Mouse (Mus musculus) liver, embryonic 14.5 days (tissue): ENCODE results near the gene Cpa1. TPM values are rescaled to one million over a fixed set of nuclear protein-coding genes. Genes with fewer than 3 reads are reported as not detected.

Experiments used
- ATAC-seq: fragments of 200-750 bp; cut with Nextera tagmentation; 2 replicates; pipeline ENCODE4 v1.8.0; 2017; ENCODE audit warnings: moderate number of reproducible peaks, mild to moderate bottlenecking, moderate library complexity; ENCODE audit not compliant: insufficient read depth
- DNase-seq, 3 experiments: peaks; one replicate each; pipeline ENCODE4 v3.0.0-alpha.2; 2012 to 2013; ENCODE audit warnings: low read depth in 3 of 3, low spot score in 3 of 3
- H3K27ac ChIP-seq: fragments of 300-500 bp; sonication (generic); 2 replicates; pipeline ENCODE4 v1.5.1; 2014; ENCODE audit warnings: moderate library complexity, mild to moderate bottlenecking, control low read depth, inconsistent platforms
- H3K27me3 ChIP-seq: fragments of 300-500 bp; sonication (generic); 2 replicates; pipeline ENCODE4 v1.6.1; 2014; ENCODE audit warnings: mild to moderate bottlenecking, low read length, moderate library complexity; ENCODE audit not compliant: control insufficient read depth, insufficient read depth
- H3K36me3 ChIP-seq: fragments of 300-500 bp; sonication (generic); replicated peaks from 2 replicates; pipeline ENCODE4 v1.6.1; 2014; ENCODE audit warnings: low read depth; ENCODE audit not compliant: control insufficient read depth, insufficient read depth
- H3K4me1 ChIP-seq, 2 experiments: fragments of 200-500 bp in 1 of 2; fragments of 300-500 bp in 1 of 2; sonication (generic) in 1 of 2; replicated peaks; 2 replicates each; pipeline ENCODE4 v1.6.1; 2012 to 2014; ENCODE audit warnings: antibody characterized with exemption in 1 of 2, inconsistent platforms in 1 of 2, low read length in 1 of 2; ENCODE audit not compliant: control insufficient read depth in 2 of 2, insufficient read depth in 2 of 2
- H3K4me2 ChIP-seq: fragments of 300-500 bp; sonication (generic); 2 replicates; pipeline ENCODE4 v1.6.1; 2014; ENCODE audit warnings: low read depth, mild to moderate bottlenecking, control low read depth, moderate library complexity
- H3K4me3 ChIP-seq, 2 experiments: fragments of 200-500 bp in 1 of 2; fragments of 300-500 bp in 1 of 2; sonication (generic) in 1 of 2; 2 replicates each; pipeline ENCODE4 v1.5.1; 2012 to 2014; ENCODE audit warnings: low read depth in 2 of 2, low read length in 2 of 2, mild to moderate bottlenecking in 2 of 2, control low read depth in 1 of 2, inconsistent platforms in 1 of 2, moderate library complexity in 1 of 2; ENCODE audit not compliant: insufficient read depth in 1 of 2
- H3K9ac ChIP-seq: fragments of 300-500 bp; sonication (generic); replicated peaks from 2 replicates; pipeline ENCODE4 v1.6.1; 2014; ENCODE audit warnings: mild to moderate bottlenecking, control low read depth, moderate library complexity
- H3K9me3 ChIP-seq: fragments of 300-500 bp; sonication (generic); 2 replicates; pipeline ENCODE4 v1.6.1; 2016; ENCODE audit warnings: low read length, mixed read lengths; ENCODE audit not compliant: control insufficient read depth
- CTCF ChIP-seq: IDR thresholded peaks from 2 replicates; pipeline ENCODE4 v1.5.1; 2016; ENCODE audit warnings: antibody characterized with exemption, low read depth, control low read depth
- EP300 ChIP-seq: IDR thresholded peaks from 2 replicates; pipeline ENCODE4 v1.6.1; 2016; ENCODE audit warnings: antibody characterized with exemption, low read depth
- WGBS: fragments of 180-500 bp; shearing (Covaris S2); extraction: QIAGEN DNeasy Blood & Tissue Kit; methylation state at CpG from one replicate; pipeline ENCODE4 v1.1.7; 2014; ENCODE audit not compliant: insufficient replicate concordance; 5-methylcytosine and 5-hydroxymethylcytosine counted together
- polyA plus RNA-seq, 2 experiments: library from polyadenylated mRNA; depleted of rRNA in 1 of 2; stranded (reverse) in 1 of 2; unstranded in 1 of 2; fragments of >200 nt; fragmentation: Nextera tagmentation in 1 of 2; extraction: Ambion mirVana in 1 of 2; gene quantifications; 2 replicates each; pipeline versions ENCODE4 v1.2.1 to v1.2.3; 2012 to 2014

Gene Cpa1
- polyA plus RNA-seq, 2 experiments: 1.4 to 1.5 TPM

GRCm38 (mm10) chr6:30605672-30606071 lies 33.3 kb upstream of the Cpa1 start:
- DNase-seq: no peak
- no peak for TF ChIP-seq CTCF
- TF ChIP-seq EP300: no peak
- Histone ChIP-seq H3K4me1 (no peaks in the 10 kb centered on the region), H3K4me3 (no peak overlapping the region), H3K36me3 (no peaks in the 10 kb centered on the region), H3K27ac (no peak overlapping the region), H3K9ac (no peak overlapping the region), H3K9me3 (no peaks in the 10 kb centered on the region), H3K4me2 (no peak overlapping the region), H3K27me3 (no peaks in the 10 kb centered on the region)
- ATAC-seq: no peak
- 29% methylated on average over 5 of the region's 5 CpGs for WGBS

GRCm38 (mm10) chr6:30610710-30611109 lies 28.3 kb upstream of the Cpa1 start, which contains the start of gene Cpa5:
Cpa5 (plus strand) TSS chr6:30611010.
- Histone ChIP-seq H3K9me3 (no peaks in the 10 kb centered on the region), H3K9ac (no peak within 1 kb of the TSS), H3K4me1 (no peaks in the 10 kb centered on the region), H3K36me3 (no peaks in the 10 kb centered on the region), H3K27me3 (no peaks in the 10 kb centered on the region; the same call in 1 of the 2 replicates), H3K4me2 (no peak within 1 kb of the TSS), H3K27ac (no peak within 1 kb of the TSS), H3K4me3 (no peak within 1 kb of the TSS)
- DNase-seq (no peak), ATAC-seq (no peak)
- WGBS: 84% methylated on average over 7 of the region's 7 CpGs
- TF ChIP-seq CTCF (no peak), EP300 (no peak)

GRCm38 (mm10) chr6:30611212-30611611 lies 27.8 kb upstream of the Cpa1 start:
- no peak overlapping the region for H3K4me3 ChIP-seq
- H3K9ac ChIP-seq: no peak overlapping the region
- H3K27ac ChIP-seq: no peak overlapping the region
- TF ChIP-seq EP300 (no peak), CTCF (no peak)
- H3K36me3 ChIP-seq: no peaks in the 10 kb centered on the region
- DNase-seq (no peak), ATAC-seq (no peak)
- H3K4me2 ChIP-seq: no peak overlapping the region
- H3K27me3 ChIP-seq: peaks cover under 1% of the 10 kb centered on the region; the same call in 1 of the 2 replicates
- H3K4me1 ChIP-seq: no peaks in the 10 kb centered on the region
- 58% methylated on average over 5 of the region's 5 CpGs for WGBS
- no peaks in the 10 kb centered on the region for H3K9me3 ChIP-seq

- 66% methylated on average over 6 of the region's 6 CpGs for WGBS
Observed at GRCm38 (mm10) chr6:30614251-30614650, 24.8 kb upstream of the Cpa1 start.

GRCm38 (mm10) chr6:30615741-30616140 lies 23.3 kb upstream of the Cpa1 start:
- no peak overlapping the region for H3K4me3 ChIP-seq
- TF ChIP-seq CTCF (no peak), EP300 (no peak)
- WGBS: 20% methylated on average over 4 of the region's 4 CpGs
- H3K4me2 ChIP-seq: no peak overlapping the region
- H3K4me1 ChIP-seq: peaks cover 0 to 4% of the 10 kb centered on the region in 2 experiments; a peak in 1 of 4 replicates
- ATAC-seq (no peak), DNase-seq (no peak)
- H3K9ac ChIP-seq: no peak overlapping the region
- peaks cover 12% of the 10 kb centered on the region for H3K27me3 ChIP-seq
- no peaks in the 10 kb centered on the region for H3K36me3 ChIP-seq
- no peak overlapping the region for H3K27ac ChIP-seq
- no peaks in the 10 kb centered on the region for H3K9me3 ChIP-seq

More at GRCm38 (mm10) chr6:30614251-30614650, 24.8 kb upstream of the Cpa1 start:
- H3K4me3 ChIP-seq: no peak overlapping the region
- peaks cover 0 to 4% of the 10 kb centered on the region in 2 experiments; a peak in 1 of 4 replicates for H3K4me1 ChIP-seq
- DNase-seq (no peak), ATAC-seq (no peak)
- peaks cover 12% of the 10 kb centered on the region for H3K27me3 ChIP-seq
- no peak overlapping the region for H3K9ac ChIP-seq
- no peaks in the 10 kb centered on the region for H3K9me3 ChIP-seq
- H3K36me3 ChIP-seq: no peaks in the 10 kb centered on the region
- H3K27ac ChIP-seq: no peak overlapping the region
- TF ChIP-seq EP300 (no peak), CTCF (no peak)
- no peak overlapping the region for H3K4me2 ChIP-seq
